ENCODE assay signal across 7 mouse cellular contexts in genomic region chr15:96710352-96711114, GRCm38 (mm10). TPM values are rescaled to one million over a fixed set of nuclear protein-coding genes. Genes with fewer than 3 reads are reported as not detected.
DNase-seq lines count a peak whose midpoint lies in the region; TF ChIP-seq lines count a peak whose summit lies in the region.

No protein-coding gene starts in this region.

- peak; percentile 30 for DNase-seq in thymus, postnatal 14 days
- no peak for DNase-seq in thymus, postnatal 4 days
- DNase-seq in fat pad, adult 2 months (ENCODE audit: extremely low read depth, low read depth, low spot score) = peak; percentile 64
- peak; percentile 37 to 53 for DNase-seq in kidney, postnatal 25 days
- no peak for DNase-seq in urinary bladder, postnatal 36 days (ENCODE audit: low spot score in 2 of 2)
- DNase-seq in layer of hippocampus, adult 9-10 months (ENCODE audit: low spot score) = no peak

- 31% methylated on average over 15 of the region's 15 CpGs for WGBS in olfactory bulb, adult 2 months

- no peak for TF ChIP-seq POLR2A in olfactory bulb, adult 2 months (IDR thresholded peaks at IDR 0.05; ENCODE audit: insufficient read depth, low read depth, low read length)

- H3K4me1 ChIP-seq in olfactory bulb, adult 2 months (ENCODE audit: control insufficient read depth, insufficient read depth, low read length) = 0 out of 2 replicates have a peak, but pooled peaks cover 3% of the 10 kb centered on the region

- H3K27ac ChIP-seq in olfactory bulb, adult 2 months (ENCODE audit: insufficient read depth, low read depth, low read length) = peak overlapping the region; percentile 95; the same call in 1 of the 2 replicates

- peak overlapping the region; percentile 89 for H3K4me3 ChIP-seq in olfactory bulb, adult 2 months (ENCODE audit: insufficient read depth, low read depth, low read length)

- no peak for TF ChIP-seq CTCF in olfactory bulb, adult 2 months (IDR thresholded peaks at IDR 0.05; ENCODE audit: insufficient read depth, low read depth, low read length)

RNA-seq across cellular contexts. Expression of gene Slc38a2, which starts 11.0 kb away (rescaled TPM):
- polyA plus RNA-seq in olfactory bulb, adult 2 months (2012; ENCODE audit: insufficient read depth, insufficient read length, low replicate concordance, missing spikeins) = 275 TPM in 1 of 2 replicates, not detected in the other

Comparison
In these comparisons a context has a peak if more than half of its experiments do, and no peak if none do; other contexts are left out.
1. DNase-seq: peak in thymus, postnatal 14 days (single experiment), fat pad, adult 2 months (single experiment) and kidney, postnatal 25 days (2 of 2); none in thymus, postnatal 4 days (single experiment), urinary bladder, postnatal 36 days (0 of 2) and layer of hippocampus, adult 9-10 months (single experiment).